Mouse (Mus musculus) pancreas, adult 10 weeks (tissue): Measurements from ENCODE around the gene Zfp738. TPM values are rescaled to one million over a fixed set of nuclear protein-coding genes. Genes with fewer than 3 reads are reported as not detected.

Experiments used
- polyA plus RNA-seq: library from polyadenylated mRNA; stranded (reverse); fragments of 350-450 nt; fragmentation: Illumina TruSeq; extraction: RNeasy Lipid Tissue Mini Kit (QIAGEN cat#74804); gene quantifications from one replicate; pipeline ENCODE4 v1.2.3, GENCODE M21; 2015; ENCODE audit warnings: low read depth, low replicate concordance; ENCODE audit not compliant: insufficient read depth

Gene Zfp738
- polyA plus RNA-seq: 1.5 TPM

GRCm38 (mm10) chr13:67686971-67687370 is at the start of gene Zfp738:
Gene Zfp738, minus strand, starts transcription at chr13:67687071.

GRCm38 (mm10) chr13:67728641-67729318 is 41.9 kb upstream of the Zfp738 start, which contains the start of gene Zfp65:
Gene Zfp65, minus strand, starts transcription at chr13:67729173.

GRCm38 (mm10) chr13:67637294-67638007 is 49.4 kb downstream of the Zfp738 start, which contains the start of the genes Gm49345 and Zfp729a:
Gene Gm49345, minus strand, starts transcription at chr13:67637769.
Gene Zfp729a, minus strand, starts transcription at chr13:67637791.

GRCm38 (mm10) chr13:67609066-67609876 is 77.6 kb downstream of the Zfp738 start, which contains the start of gene Zfp729b:
Gene Zfp729b, minus strand, starts transcription at chr13:67609707.

Other genes with a start within 250 kb of the Zfp738 start
- 2.3 TPM for gene Zfp874a, start 235.4 kb downstream of the Zfp738 start, polyA plus RNA-seq
- gene Zfp874b, start 202.8 kb downstream of the Zfp738 start, polyA plus RNA-seq: 2.8 TPM
- 0.70 TPM for gene Zfp58, start 186.5 kb downstream of the Zfp738 start, polyA plus RNA-seq
- gene Gm26965, start 160.9 kb downstream of the Zfp738 start, polyA plus RNA-seq: 1.00 TPM
- gene Zfp87, start 160.9 kb downstream of the Zfp738 start, polyA plus RNA-seq: 5.5 TPM
- 1.2 TPM for gene Zfp748, start 133.2 kb downstream of the Zfp738 start, polyA plus RNA-seq
- gene Zfp729b, start 77.4 kb downstream of the Zfp738 start, polyA plus RNA-seq: 1.2 TPM
- gene Gm49345, start 49.3 kb downstream of the Zfp738 start, polyA plus RNA-seq: not detected
- gene Zfp729a, start 49.3 kb downstream of the Zfp738 start, polyA plus RNA-seq: 2.4 TPM
- gene Zfp65, start 42.1 kb upstream of the Zfp738 start, polyA plus RNA-seq: 2.1 TPM
- 1.5 TPM for gene Zfp85, start 68.2 kb upstream of the Zfp738 start, polyA plus RNA-seq
- gene Zfp493, start 92.6 kb upstream of the Zfp738 start, polyA plus RNA-seq: not detected
- 1.00 TPM for gene Zfp273, start 126.7 kb upstream of the Zfp738 start, polyA plus RNA-seq
- gene Gm10037, start 144.0 kb upstream of the Zfp738 start, polyA plus RNA-seq: not detected
- gene BC048507, start 176.3 kb upstream of the Zfp738 start, polyA plus RNA-seq: not detected